Mouse (Mus musculus) ES-Bruce4 (cell line): Measurements from ENCODE around the gene Retreg1.

Experiments
- CTCF ChIP-seq: IDR thresholded peaks from one replicate; pipeline ENCODE4 v1.8.1; 2011; ENCODE audit warnings: low read depth, low read length
- EP300 ChIP-seq: IDR thresholded peaks from 2 replicates; pipeline ENCODE4 v1.6.1; 2011; ENCODE audit warnings: low read depth, low read length; ENCODE audit not compliant: insufficient read depth
- POLR2A ChIP-seq: IDR thresholded peaks from one replicate; pipeline ENCODE4 v1.8.1; 2011; ENCODE audit warnings: low read length; ENCODE audit not compliant: insufficient read depth

GRCm38 (mm10) chr15:25812479-25812878, 30.5 kb upstream of the Retreg1 start:
- no peak for TF ChIP-seq CTCF
- TF ChIP-seq POLR2A, result no peak
- TF ChIP-seq EP300, result no peak
